Mouse (Mus musculus) liver, postnatal 0 days (tissue): Measurements from ENCODE around the gene Phf20. TPM values are rescaled to one million over a fixed set of nuclear protein-coding genes. Genes with fewer than 3 reads are reported as not detected.
A peak's percentile ranks its signal among the peaks of the same experiment; 100 is the strongest.

ENCODE experiments used
- ATAC-seq: fragments of 200-750 bp; cut with Nextera tagmentation; 2 replicates; pipeline ENCODE4 v1.8.0; 2017; ENCODE audit warnings: mild to moderate bottlenecking, moderate library complexity
- DNase-seq: peaks from one replicate; pipeline ENCODE4 v3.0.0-alpha.2; 2016
- H3K27ac ChIP-seq: fragments of 300-500 bp; sonication (generic); 2 replicates; pipeline ENCODE4 v1.5.1; 2014; ENCODE audit warnings: antibody characterized with exemption, moderate library complexity, mild to moderate bottlenecking, low read depth
- H3K27me3 ChIP-seq: fragments of 300-500 bp; sonication (generic); 2 replicates; pipeline ENCODE4 v1.6.1; 2014; ENCODE audit warnings: low read length, control low read depth, mixed read lengths; ENCODE audit not compliant: insufficient read depth
- H3K36me3 ChIP-seq: fragments of 300-500 bp; sonication (generic); replicated peaks from 2 replicates; pipeline ENCODE4 v1.6.1; 2014; ENCODE audit warnings: mild to moderate bottlenecking, control low read depth, low read length, moderate library complexity, mixed read lengths; ENCODE audit not compliant: insufficient read depth
- H3K4me1 ChIP-seq: fragments of 300-500 bp; sonication (generic); 2 replicates; pipeline ENCODE4 v1.6.1; 2014; ENCODE audit warnings: antibody characterized with exemption, mild to moderate bottlenecking, control low read depth; ENCODE audit not compliant: insufficient read depth
- H3K4me2 ChIP-seq: fragments of 300-500 bp; sonication (generic); 2 replicates; pipeline ENCODE4 v1.6.1; 2014; ENCODE audit warnings: low read depth, mild to moderate bottlenecking, low read length, moderate library complexity, mixed read lengths
- H3K4me3 ChIP-seq: fragments of 300-500 bp; sonication (generic); 2 replicates; pipeline ENCODE4 v1.5.1; 2014; ENCODE audit warnings: low read depth, low read length
- H3K9ac ChIP-seq: fragments of 300-500 bp; sonication (generic); replicated peaks from 2 replicates; pipeline ENCODE4 v1.6.1; 2014; ENCODE audit warnings: mild to moderate bottlenecking, moderate library complexity
- H3K9me3 ChIP-seq: fragments of 300-500 bp; sonication (generic); 2 replicates; pipeline ENCODE4 v1.6.1; 2016; ENCODE audit warnings: mild to moderate bottlenecking, control low read depth, low read length, mixed read lengths
- CTCF ChIP-seq: sonication (generic); IDR thresholded peaks from 2 replicates; pipeline ENCODE4 v1.5.1; 2016; ENCODE audit warnings: antibody characterized with exemption, low read depth
- EP300 ChIP-seq: IDR thresholded peaks from 2 replicates; pipeline ENCODE4 v1.6.1; 2016; ENCODE audit warnings: antibody characterized with exemption, low read depth, mild to moderate bottlenecking
- WGBS: fragments of 180-500 bp; shearing (Covaris S2); extraction: QIAGEN DNeasy Blood & Tissue Kit; methylation state at CpG from one replicate; pipeline ENCODE4 v1.1.7; 2014; ENCODE audit not compliant: insufficient replicate concordance; 5-methylcytosine and 5-hydroxymethylcytosine counted together
- polyA plus RNA-seq: library from polyadenylated mRNA; unstranded; fragments of >200 nt; fragmentation: Nextera tagmentation; extraction: Ambion mirVana; gene quantifications from 2 replicates; pipeline ENCODE4 v1.2.1, GENCODE M21; 2015

The Phf20 gene
- polyA plus RNA-seq, 1 experiment from 2014 or later = 11.7 TPM

- Histone ChIP-seq H3K27ac (peak overlapping the region; percentile 83), H3K9me3 (peaks cover 3% of the 10 kb centered on the region; the same call in 1 of the 2 replicates), H3K9ac (0 out of 2 replicates have a peak overlapping the region, but pooled peaks have one; percentile 16), H3K4me2 (peak overlapping the region; percentile 55), H3K36me3 (no peaks in the 10 kb centered on the region), H3K4me1 (0 out of 2 replicates have a peak, but pooled peaks cover 5% of the 10 kb centered on the region), H3K27me3 (no peaks in the 10 kb centered on the region), H3K4me3 (no peak overlapping the region)
- ATAC-seq (peak; percentile 70), DNase-seq (peak; percentile 50)
- TF ChIP-seq CTCF (no peak), EP300 (no peak)
- WGBS = 17% methylated on average over 5 of the region's 5 CpGs
Observed at GRCm38 (mm10) chr2:156324681-156325080, 128.4 kb downstream of the Phf20 start.

GRCm38 (mm10) chr2:156330681-156331080 is 134.4 kb downstream of the Phf20 start:
- no peaks in the 10 kb centered on the region for H3K9me3 ChIP-seq
- H3K27me3 ChIP-seq = no peaks in the 10 kb centered on the region
- no peak overlapping the region for H3K4me3 ChIP-seq
- no peak for DNase-seq
- no peaks in the 10 kb centered on the region for H3K4me1 ChIP-seq
- ATAC-seq = no peak
- H3K36me3 ChIP-seq = no peaks in the 10 kb centered on the region
- no peak overlapping the region for H3K27ac ChIP-seq
- 61% methylated on average over 1 of the region's 1 CpGs for WGBS
- no peak overlapping the region for H3K9ac ChIP-seq
- no peak for TF ChIP-seq EP300
- no peak for TF ChIP-seq CTCF
- H3K4me2 ChIP-seq = no peak overlapping the region

GRCm38 (mm10) chr2:156331446-156331965 is 135.2 kb downstream of the Phf20 start:
- Histone ChIP-seq H3K27ac (no peak overlapping the region), H3K4me2 (no peak overlapping the region), H3K27me3 (no peaks in the 10 kb centered on the region), H3K36me3 (no peaks in the 10 kb centered on the region), H3K4me1 (no peaks in the 10 kb centered on the region), H3K9ac (no peak overlapping the region), H3K9me3 (no peaks in the 10 kb centered on the region), H3K4me3 (no peak overlapping the region)
- TF ChIP-seq CTCF = no peak
- TF ChIP-seq EP300 = no peak
- ATAC-seq (no peak), DNase-seq (no peak)
- WGBS = 73% methylated on average over 7 of the region's 7 CpGs

DNA sequence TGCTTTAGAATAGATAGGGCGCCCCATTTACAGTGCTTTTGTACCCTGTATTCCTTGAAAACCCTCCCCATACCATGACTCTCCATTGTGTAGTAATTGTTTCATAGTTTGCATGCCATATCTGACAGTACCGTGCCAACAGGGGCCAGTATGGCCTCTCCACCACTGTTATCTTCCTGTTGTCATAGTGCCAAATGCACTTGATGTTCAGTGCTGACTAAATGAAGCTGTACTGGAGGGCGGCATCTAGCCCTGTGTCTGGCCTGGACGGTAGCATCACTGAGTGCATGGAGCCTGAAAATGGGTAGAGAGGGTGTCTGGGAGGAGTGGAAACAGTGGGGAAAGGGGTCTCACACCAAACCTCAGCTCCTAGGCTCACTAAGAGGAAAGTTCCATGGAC is 143.8 kb downstream of the Phf20 start:
- Histone ChIP-seq H3K4me2 (no peak overlapping the region), H3K27ac (no peak overlapping the region), H3K9me3 (no peaks in the 10 kb centered on the region), H3K9ac (no peak overlapping the region), H3K36me3 (no peaks in the 10 kb centered on the region), H3K4me3 (no peak overlapping the region), H3K27me3 (no peaks in the 10 kb centered on the region), H3K4me1 (no peaks in the 10 kb centered on the region)
- TF ChIP-seq EP300 (no peak), CTCF (no peak)
- 73% methylated on average over 4 of the region's 4 CpGs for WGBS
- DNase-seq (no peak), ATAC-seq (no peak)

DNA sequence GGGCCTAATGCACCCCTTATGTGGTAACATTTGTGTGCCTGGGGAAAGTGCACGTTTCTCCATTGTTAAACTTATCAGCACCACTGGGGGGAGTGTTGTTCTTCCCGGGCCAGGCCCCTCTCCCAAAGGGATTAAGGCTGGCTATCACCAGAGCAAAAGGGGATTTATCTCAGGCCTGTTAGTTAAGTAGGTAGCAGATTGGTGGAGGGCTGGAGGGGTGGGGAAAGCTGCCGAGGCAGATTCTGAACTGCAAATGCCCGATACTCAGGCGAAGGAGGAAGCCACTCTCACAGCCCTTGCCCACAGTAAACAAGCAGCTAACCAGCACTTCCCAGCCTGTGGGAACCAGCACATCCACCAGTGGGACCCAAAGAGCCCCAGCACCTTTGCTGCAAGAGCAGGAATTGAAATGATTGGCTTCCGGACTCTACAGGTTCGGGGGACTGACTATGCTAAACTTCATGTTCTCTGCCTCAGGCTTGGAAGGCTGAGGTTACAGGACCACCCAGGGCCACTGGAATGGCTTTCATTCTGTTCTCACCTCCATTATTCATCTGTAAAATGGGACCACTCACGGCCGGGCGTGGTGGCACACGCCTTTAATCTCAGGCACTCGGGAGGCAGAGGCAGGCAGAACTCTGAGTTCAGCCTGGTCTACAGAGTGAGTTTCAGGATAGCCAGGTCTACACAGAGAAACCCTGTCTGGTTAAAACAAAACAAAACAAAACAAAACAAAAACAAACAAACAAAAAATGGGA is 148.7 kb downstream of the Phf20 start:
- Histone ChIP-seq H3K9me3 (no peaks in the 10 kb centered on the region), H3K27ac (no peak overlapping the region), H3K4me3 (no peak overlapping the region), H3K4me2 (no peak overlapping the region), H3K4me1 (no peaks in the 10 kb centered on the region), H3K9ac (no peak overlapping the region), H3K36me3 (no peaks in the 10 kb centered on the region), H3K27me3 (no peaks in the 10 kb centered on the region)
- 53% methylated on average over 12 of the region's 12 CpGs for WGBS
- DNase-seq (no peak), ATAC-seq (no peak)
- TF ChIP-seq CTCF = peak; percentile 41
- no peak for TF ChIP-seq EP300

DNA sequence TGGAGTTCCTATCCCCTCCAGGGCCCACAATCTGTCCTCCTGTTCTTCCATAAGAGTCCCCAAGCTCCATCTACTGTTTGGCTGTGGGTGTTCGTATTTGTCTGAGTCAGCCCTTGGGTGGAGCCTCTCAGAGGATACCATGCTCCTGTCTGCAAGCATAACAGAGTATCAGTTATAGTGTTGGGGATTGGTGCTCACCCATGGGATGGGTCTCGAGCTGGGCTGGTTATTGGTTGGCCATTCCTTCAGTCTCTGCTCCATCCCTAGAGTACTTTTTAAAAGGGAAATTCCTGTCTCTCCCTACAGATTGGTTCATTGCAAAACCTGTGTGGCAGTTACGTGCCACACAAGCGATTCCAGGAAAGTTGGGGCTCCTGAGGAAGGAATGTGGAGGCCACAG is 152.5 kb downstream of the Phf20 start:
- ATAC-seq = no peak
- no peaks in the 10 kb centered on the region for H3K27me3 ChIP-seq
- no peaks in the 10 kb centered on the region for H3K36me3 ChIP-seq
- H3K4me2 ChIP-seq = no peak overlapping the region
- no peak overlapping the region for H3K9ac ChIP-seq
- no peak overlapping the region for H3K4me3 ChIP-seq
- 81% methylated on average over 4 of the region's 4 CpGs for WGBS
- no peaks in the 10 kb centered on the region for H3K9me3 ChIP-seq
- no peak for DNase-seq
- H3K4me1 ChIP-seq = no peaks in the 10 kb centered on the region
- no peak overlapping the region for H3K27ac ChIP-seq
- no peak for TF ChIP-seq EP300
- no peak for TF ChIP-seq CTCF
